Mouse (Mus musculus): ENCODE measurements around the gene Hdac9.

DNA sequence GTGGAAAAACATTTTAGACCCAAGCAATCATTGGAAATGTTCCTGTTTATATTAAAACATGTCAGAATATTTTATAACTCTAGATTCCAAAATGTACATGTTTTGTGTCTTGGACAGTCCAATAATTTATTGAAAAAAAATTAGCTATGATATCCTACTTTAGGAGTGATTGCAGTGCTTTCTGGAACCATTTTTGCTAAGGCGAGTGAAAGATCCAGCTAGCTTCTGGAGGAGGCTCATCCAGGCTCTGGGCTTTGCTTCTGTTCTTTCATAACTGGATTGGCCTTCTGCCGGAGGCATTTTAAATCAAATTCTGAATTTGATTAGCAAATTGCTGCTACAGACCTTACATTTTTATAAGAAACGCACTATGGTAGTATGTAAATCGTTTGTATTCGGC, 864.4 kb downstream of the Hdac9 start:
- no peak for TF ChIP-seq CTCF (IDR thresholded peaks at IDR 0.05; ENCODE audit: borderline replicate concordance, insufficient read depth, low read length)
- TF ChIP-seq POLR2A (IDR thresholded peaks at IDR 0.05; ENCODE audit: low read depth, low read length) = no peak
